Mouse (Mus musculus): Measurements from ENCODE around the gene Efs.
"Not testable (repeated sequence)": the region's sequence is repeated elsewhere in the genome, so short reads cannot be mapped to it uniquely, and the experiment has no call there.

Efs gene

GRCm38 (mm10) chr14:54954474-54954873, 28.5 kb upstream of the Efs start:
- ChIA-PET POLR2A (interaction anchor here in 3 of 4 experiments (0.6 to 1.7 kb wide), 4 partner anchors 27 to 407 kb away, joined by 3 to 5 read pairs (median 4); partner anchors contain the start of gene Slc22a17 (in 1 of the 3)), CTCF (no interaction called here)

- ChIA-PET CTCF (no interaction called here), POLR2A (interaction anchor here (0.6 to 1.7 kb wide), 4 partner anchors 15 to 114 kb away, joined by 3 to 5 read pairs (median 4); partner anchors contain the start of gene Slc22a17 (in 1 of the 4))
Measured at GRCm38 (mm10) chr14:54953664-54954206, 27.8 kb upstream of the Efs start.

- POLR2A ChIA-PET = interaction anchor here in 1 of 4 experiments (0.7 kb wide), 1 partner anchor 63 kb away, joined by 4 read pairs; no protein-coding TSS in a partner anchor
- CTCF ChIA-PET = interaction anchor here in 1 of 4 experiments (3.6 kb wide), 1 partner anchor 12 kb away, joined by 17 read pairs; no protein-coding TSS in a partner anchor
Measured at GRCm38 (mm10) chr14:54951587-54951986, 25.7 kb upstream of the Efs start.

GRCm38 (mm10) chr14:54950493-54950892, 24.6 kb upstream of the Efs start:
- ChIA-PET CTCF (interaction anchor here in 1 of 4 experiments (3.6 kb wide), 1 partner anchor 11 kb away, joined by 17 read pairs; no protein-coding TSS in a partner anchor), POLR2A (interaction anchor here in 2 of 4 experiments (0.7 to 1.8 kb wide), 4 partner anchors 11 to 29 kb away, joined by 3 to 4 read pairs (median 4); no protein-coding TSS in a partner anchor)

GRCm38 (mm10) chr14:54948781-54949180, 22.9 kb upstream of the Efs start:
- ChIA-PET CTCF (interaction anchor here (0.9 to 3.6 kb wide), 7 partner anchors 9 to 163 kb away, joined by 3 to 17 read pairs (median 4); partner anchors contain the start of gene Ngdn (in 1 of the 4)), POLR2A (interaction anchor here in 3 of 4 experiments (0.6 to 2.4 kb wide), 6 partner anchors 17 to 46 kb away, joined by 3 to 8 read pairs (median 5); partner anchors contain the start of gene Efs (in 1 of the 3))

GRCm38 (mm10) chr14:54947008-54947407, 21.1 kb upstream of the Efs start:
- CTCF ChIA-PET, POLR2A ChIA-PET: not testable (repeated sequence)

- ChIA-PET CTCF (interaction anchor here in 3 of 4 experiments (0.6 to 1.3 kb wide), 3 partner anchors 36 to 759 kb away, joined by 3 to 4 read pairs (median 3); partner anchors contain the start of gene Ngdn (in 1 of the 3)), POLR2A (interaction anchor here in 3 of 4 experiments (0.6 to 1.0 kb wide), 4 partner anchors 13 to 52 kb away, joined by 3 to 7 read pairs (median 4); no protein-coding TSS in a partner anchor)
Measured at GRCm38 (mm10) chr14:54945975-54946704, 20.2 kb upstream of the Efs start.

GRCm38 (mm10) chr14:54944939-54945338, 19.0 kb upstream of the Efs start:
- ChIA-PET CTCF (no interaction called here), POLR2A (interaction anchor here in 1 of 4 experiments (1.6 kb wide), 1 partner anchor 28 kb away, joined by 19 read pairs; no protein-coding TSS in a partner anchor)

GRCm38 (mm10) chr14:54943971-54944370, 18.0 kb upstream of the Efs start:
- ChIA-PET CTCF (interaction anchor here in 1 of 4 experiments (0.7 kb wide), 1 partner anchor 29 kb away, joined by 16 read pairs; no protein-coding TSS in a partner anchor), POLR2A (interaction anchor here in 3 of 4 experiments (0.7 to 1.6 kb wide), 3 partner anchors 28 to 29 kb away, joined by 8 to 19 read pairs (median 8); no protein-coding TSS in a partner anchor)

- CTCF ChIA-PET = no interaction called here
- POLR2A ChIA-PET = interaction anchor here in 1 of 4 experiments (1.3 to 1.7 kb wide), 2 partner anchors 17 to 34 kb away, joined by 3 to 6 read pairs; partner anchors contain the start of gene Efs
Measured at GRCm38 (mm10) chr14:54942479-54942878, 16.6 kb upstream of the Efs start.

- ChIA-PET CTCF (interaction anchor here in 2 of 4 experiments (0.5 to 1.5 kb wide), 2 partner anchors 14 to 76 kb away, joined by 3 read pairs; no protein-coding TSS in a partner anchor), POLR2A (interaction anchor here in 2 of 4 experiments (1.1 to 1.7 kb wide), 3 partner anchors 15 to 33 kb away, joined by 3 to 6 read pairs (median 3); partner anchors contain the start of gene Efs (in 2 of the 2))
Measured at GRCm38 (mm10) chr14:54941024-54941978, 15.4 kb upstream of the Efs start.

- POLR2A ChIA-PET = interaction anchor here (1.0 to 2.2 kb wide), 15 partner anchors 10 to 76 kb away, joined by 3 to 17 read pairs (median 4); partner anchors contain the start of genes Efs (in 3 of the 4), Ngdn (in 3 of the 4) and Slc22a17 (in 1 of the 4)
- CTCF ChIA-PET = interaction anchor here (0.6 to 1.8 kb wide), 40 partner anchors 8 to 254 kb away, joined by 3 to 19 read pairs (median 4); partner anchors contain the start of genes Efs (in 4 of the 4), Ngdn (in 2 of the 4), Ppp1r3e (in 2 of the 4) and 1700123O20Rik (in 1 of the 4)
Measured at GRCm38 (mm10) chr14:54940176-54940530, 14.2 kb upstream of the Efs start.

- POLR2A ChIA-PET = interaction anchor here (0.6 to 2.2 kb wide), 21 partner anchors 9 to 228 kb away, joined by 3 to 17 read pairs (median 4); partner anchors contain the start of genes Efs (in 3 of the 4), Ngdn (in 3 of the 4) and Slc22a17 (in 1 of the 4)
Measured at GRCm38 (mm10) chr14:54939434-54940175, 13.7 kb upstream of the Efs start.

GRCm38 (mm10) chr14:54938431-54939219, 12.7 kb upstream of the Efs start:
- CTCF ChIA-PET = interaction anchor here (0.6 to 1.8 kb wide), 27 partner anchors 10 to 472 kb away, joined by 3 to 19 read pairs (median 5); partner anchors contain the start of genes Efs (in 4 of the 4), Ngdn (in 2 of the 4) and Ppp1r3e (in 2 of the 4)
- POLR2A ChIA-PET = interaction anchor here (0.9 to 3.3 kb wide), 17 partner anchors 8 to 227 kb away, joined by 3 to 28 read pairs (median 4); partner anchors contain the start of genes Efs (in 2 of the 4), Ngdn (in 2 of the 4) and Slc22a17 (in 1 of the 4)

More at GRCm38 (mm10) chr14:54939434-54940175, 13.7 kb upstream of the Efs start:
- CTCF ChIA-PET = interaction anchor here (0.5 to 1.8 kb wide), 47 partner anchors 9 to 473 kb away, joined by 3 to 19 read pairs (median 4); partner anchors contain the start of genes Efs (in 4 of the 4), Ngdn (in 2 of the 4), Ppp1r3e (in 2 of the 4) and 1700123O20Rik (in 1 of the 4)

GRCm38 (mm10) chr14:54937361-54938182, 11.6 kb upstream of the Efs start:
- ChIA-PET POLR2A (interaction anchor here in 3 of 4 experiments (1.0 to 3.3 kb wide), 6 partner anchors 11 to 43 kb away, joined by 3 to 28 read pairs (median 4); partner anchors contain the start of gene Efs (in 2 of the 3)), CTCF (interaction anchor here in 1 of 4 experiments (1.6 kb wide), 1 partner anchor 12 kb away, joined by 3 read pairs; no protein-coding TSS in a partner anchor)
